Mouse (Mus musculus) thymus, postnatal 0 days (tissue): ENCODE measurements around the gene Afg3l1. TPM values are rescaled to one million over a fixed set of nuclear protein-coding genes. Genes with fewer than 3 reads are reported as not detected.
"Not testable (repeated sequence)": the region's sequence is repeated elsewhere in the genome, so short reads cannot be mapped to it uniquely, and the experiment has no call there.

Experiments used
- DNase-seq: peaks from one replicate; pipeline ENCODE4 v3.0.0-alpha.2; 2015; ENCODE audit warnings: low spot score
- polyA plus RNA-seq: library from polyadenylated mRNA; unstranded; fragments of >200 nt; fragmentation: Nextera tagmentation; extraction: Ambion mirVana; gene quantifications from 2 replicates; pipeline ENCODE4 v1.2.1, GENCODE M21; 2015

The Afg3l1 gene
- polyA plus RNA-seq, 1 experiment from 2014 or later, result 47.2 TPM

DNA sequence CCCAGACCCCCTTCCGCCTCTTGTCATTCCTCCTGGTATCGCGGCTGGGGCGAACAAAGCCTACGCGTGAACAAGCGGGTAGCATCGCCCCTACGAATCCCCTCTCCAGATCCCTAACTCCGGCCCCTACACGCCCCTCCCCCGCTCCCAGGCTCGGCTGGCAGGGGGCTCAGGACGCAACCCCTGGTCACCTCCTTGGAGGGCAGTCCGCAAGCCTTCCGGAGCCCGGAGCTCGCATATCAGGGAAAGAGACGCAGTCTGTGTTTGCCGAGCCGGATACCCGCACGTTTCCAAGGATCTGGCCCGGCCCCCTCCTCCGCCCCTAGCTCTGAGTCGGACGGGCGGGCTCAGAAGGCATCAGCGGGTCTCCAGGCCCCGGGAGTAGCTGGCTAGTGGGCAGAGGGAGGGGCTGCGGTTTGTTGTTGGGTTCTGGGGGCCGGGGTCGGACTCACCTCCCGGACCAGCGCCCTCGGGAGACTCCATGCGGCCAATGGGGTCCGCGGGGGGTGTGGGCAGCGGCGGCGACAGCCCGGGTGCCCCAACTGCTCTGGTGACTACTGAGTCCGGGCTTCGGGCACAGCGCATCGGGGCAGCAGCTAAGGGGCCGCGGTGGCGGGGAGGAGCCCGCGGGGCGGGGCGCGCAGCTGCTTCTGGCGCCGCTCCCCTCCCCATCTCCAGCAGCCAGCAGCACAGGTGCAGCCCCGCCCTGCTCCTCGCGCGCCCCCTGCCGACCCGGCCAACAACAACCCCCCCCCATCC, 37.3 kb downstream of the Afg3l1 start, which contains the start of gene Dbndd1:
TSS of gene Dbndd1 (minus strand) at position 683 of the 759 bp plus-strand sequence.
- peak; percentile 75 for DNase-seq

GRCm38 (mm10) chr8:123515540-123515897, 37.8 kb downstream of the Afg3l1 start:
- DNase-seq, result no peak

GRCm38 (mm10) chr8:123516596-123516995, 38.9 kb downstream of the Afg3l1 start:
- DNase-seq, result no peak

GRCm38 (mm10) chr8:123518172-123518571, 40.5 kb downstream of the Afg3l1 start:
- no peak for DNase-seq

DNA sequence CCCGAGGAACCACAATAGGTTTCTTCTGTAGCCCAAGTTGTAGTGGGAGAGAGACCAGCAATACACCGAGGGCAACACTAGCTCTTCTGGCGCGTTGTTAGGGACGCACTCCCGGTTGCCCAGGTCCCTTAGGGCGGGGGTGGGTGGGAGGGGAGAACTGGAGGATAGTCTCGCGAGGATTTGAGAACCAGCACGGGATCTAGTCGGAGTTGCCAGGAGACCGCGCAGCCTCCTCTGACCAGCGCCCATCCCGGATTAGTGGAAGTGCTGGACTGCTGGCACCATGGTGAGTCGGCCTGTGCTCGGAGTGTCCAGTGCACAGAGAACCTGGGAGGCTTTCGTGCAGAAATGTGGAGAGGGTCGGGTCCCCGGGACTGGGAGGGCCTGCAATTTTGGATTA, 41.0 kb downstream of the Afg3l1 start, which contains the start of gene Gas8:
TSS of gene Gas8 (plus strand) at position 168 of the 400 bp plus-strand sequence.
- peak; percentile 92 for DNase-seq

GRCm38 (mm10) chr8:123520048-123520447, 42.3 kb downstream of the Afg3l1 start:
- not testable (repeated sequence) for DNase-seq

DNA sequence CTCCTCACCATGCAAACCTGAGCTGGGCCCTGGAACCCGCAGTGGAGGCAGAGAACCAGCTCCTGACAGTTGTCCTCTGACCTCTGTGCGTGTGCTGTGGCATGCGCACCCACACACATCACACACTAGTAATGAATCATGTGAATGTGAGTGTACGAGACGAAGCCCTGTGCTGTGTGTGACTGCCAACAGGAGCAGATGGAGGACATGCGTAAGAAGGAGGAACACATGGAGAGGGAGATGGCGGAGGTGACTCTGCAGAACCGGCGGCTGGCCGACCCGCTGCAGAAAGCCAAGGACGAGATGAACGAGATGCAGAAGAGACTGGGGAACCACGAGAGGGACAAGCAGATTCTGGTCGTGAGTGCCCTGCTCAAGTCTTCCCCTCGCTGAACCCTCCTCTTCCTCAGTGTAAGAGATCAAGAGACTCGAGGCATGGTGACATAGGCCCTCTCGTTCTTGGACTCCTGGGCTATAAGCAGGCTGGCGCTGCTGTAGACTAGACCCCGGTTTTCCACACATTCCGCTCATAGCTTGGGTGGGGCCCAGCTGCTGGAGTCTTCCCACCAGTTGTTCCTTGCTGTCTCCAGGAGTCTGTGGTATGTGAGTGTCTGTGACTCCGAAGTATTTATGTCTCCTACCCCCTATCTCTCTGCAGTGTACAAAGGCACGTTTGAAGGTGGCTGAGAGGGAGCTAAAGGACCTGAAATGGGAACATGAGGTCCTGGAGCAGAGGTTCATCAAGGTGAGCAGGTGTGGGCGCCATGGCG, 50.2 kb downstream of the Afg3l1 start:
- no peak for DNase-seq

DNA sequence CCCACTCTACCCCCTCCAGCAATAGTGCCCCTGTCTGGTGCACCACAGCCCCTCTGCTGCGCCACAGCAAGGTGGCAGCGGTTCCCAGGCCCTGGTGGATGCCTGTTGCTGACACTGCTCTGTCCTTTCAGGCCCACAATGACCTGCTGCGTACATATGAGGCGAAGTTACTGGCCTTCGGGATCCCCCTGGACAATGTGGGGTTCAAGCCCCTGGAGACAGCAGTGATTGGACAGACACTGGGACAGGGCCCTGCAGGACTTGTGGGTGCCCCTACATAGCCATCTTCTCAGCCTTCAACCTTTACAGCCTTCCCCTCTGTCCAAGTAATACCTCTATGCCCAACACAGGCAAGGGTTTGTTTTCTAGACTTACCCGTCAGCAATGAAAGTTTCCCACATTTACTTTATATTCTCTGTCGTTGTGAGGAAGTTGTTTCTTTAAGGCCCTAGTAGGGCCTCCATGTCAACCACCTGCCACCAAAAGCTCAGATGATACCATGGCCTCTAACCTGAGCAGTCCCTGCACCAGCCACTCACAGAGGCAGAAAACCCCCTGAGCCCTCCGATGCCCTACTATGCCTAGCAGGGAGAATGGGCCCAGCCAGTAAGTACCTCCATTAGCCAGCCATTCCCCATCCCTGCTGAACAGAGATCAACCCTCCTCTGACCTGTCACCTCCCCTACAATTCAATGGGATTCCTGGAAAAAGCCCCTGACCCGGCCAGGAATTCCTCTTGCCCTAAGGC, 58.7 kb downstream of the Afg3l1 start:
- no peak for DNase-seq

DNA sequence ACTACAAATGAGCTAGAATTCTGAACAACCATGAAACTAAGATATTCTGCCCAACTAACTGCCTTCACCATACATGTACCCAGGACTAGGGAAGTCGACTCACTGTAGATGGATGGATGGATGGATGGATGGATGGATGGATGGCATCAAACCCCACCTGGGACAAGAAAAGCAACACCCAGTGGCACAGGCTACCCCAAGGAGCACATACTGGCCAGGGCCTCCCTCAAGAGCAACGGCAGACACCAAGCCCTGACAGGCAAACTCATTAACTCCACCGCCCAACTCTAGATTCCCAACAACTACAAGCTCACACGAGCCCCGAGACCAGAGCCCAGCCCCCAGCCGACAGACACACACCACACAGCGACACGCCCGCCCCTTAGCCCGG, 59.3 kb downstream of the Afg3l1 start:
- DNase-seq, result no peak

GRCm38 (mm10) chr8:123537641-123538040, 59.9 kb downstream of the Afg3l1 start:
- DNase-seq, result not testable (repeated sequence)

Other genes with a start within 250 kb of the Afg3l1 start
- gene Spata2l, start 241.7 kb upstream of the Afg3l1 start, polyA plus RNA-seq, result 8.4 and 8.8 TPM in 2 replicates
- 15.8 and 18.8 TPM in 2 replicates for gene Zfp276, start 223.7 kb upstream of the Afg3l1 start, polyA plus RNA-seq
- 11.5 and 12.0 TPM in 2 replicates for gene Vps9d1, start 223.6 kb upstream of the Afg3l1 start, polyA plus RNA-seq
- 22.0 and 22.5 TPM in 2 replicates for gene Fanca, start 159.3 kb upstream of the Afg3l1 start, polyA plus RNA-seq
- 1.3 and 1.4 TPM in 2 replicates for gene Spire2, start 145.2 kb upstream of the Afg3l1 start, polyA plus RNA-seq
- 155 and 165 TPM in 2 replicates for gene Tcf25, start 104.2 kb upstream of the Afg3l1 start, polyA plus RNA-seq
- gene Mc1r, start 70.8 kb upstream of the Afg3l1 start, polyA plus RNA-seq, result 0.28 and 0.56 TPM in 2 replicates
- 11.9 and 16.3 TPM in 2 replicates for gene Tubb3, start 66.5 kb upstream of the Afg3l1 start, polyA plus RNA-seq
- 21.3 and 24.0 TPM in 2 replicates for gene Def8, start 54.4 kb upstream of the Afg3l1 start, polyA plus RNA-seq
- 1.4 and 1.8 TPM in 2 replicates for gene Dbndd1, start 37.6 kb downstream of the Afg3l1 start, polyA plus RNA-seq
- gene Gas8, start 40.9 kb downstream of the Afg3l1 start, polyA plus RNA-seq, result 13.4 and 13.8 TPM in 2 replicates
- gene Rhou, start 176.0 kb downstream of the Afg3l1 start, polyA plus RNA-seq, result 0.66 and 0.96 TPM in 2 replicates